Mouse (Mus musculus): ENCODE results near the gene Sin3b.

DNA sequence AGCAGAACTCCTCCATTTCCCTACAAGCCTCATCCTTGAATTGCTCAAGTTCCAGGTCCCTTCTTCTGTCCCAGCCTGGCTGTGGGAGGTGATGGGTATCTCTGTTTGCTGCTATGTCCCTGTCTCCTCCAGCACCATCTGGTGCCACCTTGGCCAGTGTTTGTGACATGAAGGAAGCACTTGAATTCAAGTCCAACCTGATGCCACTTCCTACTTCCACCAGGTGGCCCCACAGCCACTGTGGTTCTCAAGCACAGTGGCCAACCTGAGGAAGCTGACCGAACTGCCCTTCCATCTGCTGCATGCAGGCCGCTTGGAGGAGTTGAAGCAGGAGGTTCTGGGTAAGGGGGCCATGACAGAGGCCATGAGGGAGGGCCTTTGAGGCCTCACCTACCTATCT is 48.9 kb upstream of the Sin3b start:
- TF ChIP-seq CTCF (IDR thresholded peaks at IDR 0.05; ENCODE audit: borderline replicate concordance, control insufficient read depth, extremely low read depth, insufficient read depth, low read length, poor library complexity) (peak; percentile 55; the same call in 1 of the 2 replicates), POLR2A (IDR thresholded peaks at IDR 0.05; ENCODE audit: control insufficient read depth, extremely low read depth, insufficient read depth, low read length, poor library complexity) (no peak)
